Mouse (Mus musculus): Measurements from ENCODE around the gene Gtpbp1.

DNA sequence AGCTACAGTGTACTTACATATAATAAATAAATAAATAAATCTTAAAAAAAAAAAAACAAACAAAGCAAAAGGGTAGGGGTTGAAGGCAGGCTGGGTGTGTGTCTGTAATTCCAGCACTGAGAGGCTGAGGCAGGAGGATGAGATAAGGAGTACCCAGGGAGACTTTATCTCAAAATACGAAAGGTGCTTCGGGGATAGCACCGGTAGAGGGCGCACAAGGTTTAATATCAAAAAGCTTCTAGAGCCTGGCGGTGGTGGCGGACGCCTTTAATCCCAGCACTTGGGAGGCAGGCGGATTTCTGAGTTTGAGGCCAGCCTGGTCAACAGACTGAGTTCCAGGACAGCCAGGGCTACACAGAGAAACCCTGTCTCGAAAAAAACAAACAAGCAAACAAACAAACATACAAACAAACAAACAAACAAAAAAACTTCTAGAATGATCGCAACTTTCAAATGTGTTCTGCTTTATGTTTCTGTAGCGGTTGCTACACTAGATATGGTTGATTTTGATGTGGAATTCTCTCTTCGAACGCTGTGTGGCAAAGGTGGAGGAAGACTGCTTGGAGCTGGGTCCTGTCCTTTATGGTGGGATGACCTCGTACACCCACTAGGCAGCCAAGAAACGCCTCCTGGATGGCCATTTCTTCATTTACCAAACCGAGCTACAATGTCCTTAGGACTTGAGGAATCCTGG is 32.7 kb upstream of the Gtpbp1 start:
- TF ChIP-seq CTCF (IDR thresholded peaks at IDR 0.05; ENCODE audit: low read depth, low read length) (no peak; the same call in 1 of the 2 replicates), POLR2A (IDR thresholded peaks at IDR 0.05; ENCODE audit: extremely low read depth, insufficient read depth, low read length) (no peak)
